Mouse (Mus musculus): Measurements from ENCODE around the gene Trim2. TPM values are rescaled to one million over a fixed set of nuclear protein-coding genes. Genes with fewer than 3 reads are reported as not detected.

Gene Trim2
- 3.2 TPM for polyA plus RNA-seq (2012; fragmentation: generic; extraction: Trizol)

- Histone ChIP-seq H3K4me2 (ENCODE audit: low read depth) (no peak within 1 kb of the TSS), H3ac (ENCODE audit: control insufficient read depth, insufficient read length) (no peak within 1 kb of the TSS), H3K36me3 (ENCODE audit: control insufficient read depth, insufficient read depth) (no peaks in the 10 kb centered on the region), H3K27me3 (ENCODE audit: control insufficient read depth, insufficient read depth, insufficient read length) (no peaks in the 10 kb centered on the region), H3K4me3 (no peak within 1 kb of the TSS), H3K79me2 (ENCODE audit: control insufficient read depth, insufficient read depth) (no peaks in the 10 kb centered on the region)
- TF ChIP-seq MYOD1 (IDR thresholded peaks at IDR 0.05; ENCODE audit: control insufficient read depth in 1 of 3, insufficient read length in 2 of 3, low read depth in 2 of 3) (no peak), REST (IDR thresholded peaks at IDR 0.05; ENCODE audit: insufficient read depth, insufficient read length) (no peak), POLR2AphosphoS2 (IDR thresholded peaks at IDR 0.05; ENCODE audit: insufficient read length, low read depth) (no peak), TCF3 (IDR thresholded peaks at IDR 0.05; ENCODE audit: insufficient read length, low read depth) (no peak), E2F4 (IDR thresholded peaks at IDR 0.05; ENCODE audit: insufficient read depth) (no peak), MAX (IDR thresholded peaks at IDR 0.05; ENCODE audit: low read depth) (no peak), POLR2A (IDR thresholded peaks at IDR 0.05; ENCODE audit: insufficient read length, low read depth) (no peak), SRF (IDR thresholded peaks at IDR 0.05; ENCODE audit: control insufficient read depth, insufficient read length, low read depth) (no peak), TCF12 (IDR thresholded peaks at IDR 0.05; ENCODE audit: insufficient read depth, poor library complexity, severe bottlenecking) (no peak), MYOG (IDR thresholded peaks at IDR 0.05; ENCODE audit: control insufficient read depth in 1 of 3, insufficient read depth in 1 of 3, insufficient read length in 2 of 3, low read depth in 2 of 3) (no peak), USF1 (IDR thresholded peaks at IDR 0.05; ENCODE audit: low read depth) (no peak), CEBPB (IDR thresholded peaks at IDR 0.05; ENCODE audit: insufficient read depth, poor library complexity, severe bottlenecking) (no peak)
These were observed at the start of gene Trim2 for GRCm38 (mm10) chr3:84306777-84307176. Gene Trim2 (minus strand): TSS chr3:84306877.

GRCm38 (mm10) chr3:84355930-84356689 lies 49.4 kb upstream of the Trim2 start:
- Histone ChIP-seq H3K79me2 (ENCODE audit: control insufficient read depth, insufficient read depth) (no peaks in the 10 kb centered on the region), H3K4me2 (ENCODE audit: low read depth) (no peak overlapping the region), H3K27me3 (ENCODE audit: control insufficient read depth, insufficient read depth, insufficient read length) (no peaks in the 10 kb centered on the region), H3K4me3 (no peak overlapping the region), H3K36me3 (ENCODE audit: control insufficient read depth, insufficient read depth) (no peaks in the 10 kb centered on the region), H3ac (ENCODE audit: control insufficient read depth, insufficient read length) (no peak overlapping the region)
- TF ChIP-seq USF1 (IDR thresholded peaks at IDR 0.05; ENCODE audit: low read depth) (no peak), POLR2A (IDR thresholded peaks at IDR 0.05; ENCODE audit: insufficient read length, low read depth) (no peak), MAX (IDR thresholded peaks at IDR 0.05; ENCODE audit: low read depth) (no peak), MYOD1 (IDR thresholded peaks at IDR 0.05; ENCODE audit: control insufficient read depth in 1 of 3, insufficient read length in 2 of 3, low read depth in 2 of 3) (no peak), TCF3 (IDR thresholded peaks at IDR 0.05; ENCODE audit: insufficient read length, low read depth) (no peak), REST (IDR thresholded peaks at IDR 0.05; ENCODE audit: insufficient read depth, insufficient read length) (no peak), TCF12 (IDR thresholded peaks at IDR 0.05; ENCODE audit: insufficient read depth, poor library complexity, severe bottlenecking) (no peak), E2F4 (IDR thresholded peaks at IDR 0.05; ENCODE audit: insufficient read depth) (no peak), SRF (IDR thresholded peaks at IDR 0.05; ENCODE audit: control insufficient read depth, insufficient read length, low read depth) (no peak)

DNA sequence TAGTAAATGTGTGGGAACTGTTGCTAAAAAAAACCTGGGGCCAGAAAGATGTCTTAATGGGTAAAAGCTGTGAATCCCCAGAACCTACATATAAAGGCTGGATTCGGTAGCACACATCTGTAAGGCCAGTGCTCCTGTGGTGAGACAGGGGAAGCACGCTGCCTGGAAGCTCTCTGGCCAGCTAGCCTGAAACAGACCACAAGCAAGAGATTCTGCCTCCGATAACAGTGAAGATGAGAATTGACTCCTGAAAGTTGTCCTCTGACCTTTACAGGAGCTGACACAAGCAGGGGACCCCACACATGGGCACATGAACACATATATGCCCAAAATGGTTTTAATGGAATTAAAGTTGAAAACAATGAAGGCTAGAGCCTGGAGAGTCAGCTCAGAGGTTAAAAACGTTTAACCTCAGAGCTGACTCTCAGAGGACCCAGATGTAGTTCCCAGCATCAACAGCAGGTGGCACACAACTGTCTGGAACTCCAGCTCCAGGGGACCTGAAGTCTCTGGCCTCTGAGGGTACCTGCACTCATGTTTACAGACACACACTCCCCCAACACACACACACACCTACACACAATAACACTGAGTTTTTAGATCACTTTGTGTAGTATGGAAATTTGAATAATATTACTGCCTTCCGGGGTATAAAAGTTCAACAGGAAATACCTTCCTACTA lies 45.8 kb upstream of the Trim2 start:
- no peak overlapping the region for H3ac ChIP-seq (ENCODE audit: control insufficient read depth, insufficient read length)
- no peaks in the 10 kb centered on the region for H3K27me3 ChIP-seq (ENCODE audit: control insufficient read depth, insufficient read depth, insufficient read length)
- no peak overlapping the region for H3K4me3 ChIP-seq
- no peak overlapping the region for H3K4me2 ChIP-seq (ENCODE audit: low read depth)
- TF ChIP-seq MYOD1 (IDR thresholded peaks at IDR 0.05; ENCODE audit: control insufficient read depth in 1 of 3, insufficient read length in 2 of 3, low read depth in 2 of 3) (no peak), TCF3 (IDR thresholded peaks at IDR 0.05; ENCODE audit: insufficient read length, low read depth) (no peak), MAX (IDR thresholded peaks at IDR 0.05; ENCODE audit: low read depth) (no peak), POLR2AphosphoS2 (IDR thresholded peaks at IDR 0.05; ENCODE audit: insufficient read length, low read depth) (no peak), SRF (IDR thresholded peaks at IDR 0.05; ENCODE audit: control insufficient read depth, insufficient read length, low read depth) (no peak), REST (IDR thresholded peaks at IDR 0.05; ENCODE audit: insufficient read depth, insufficient read length) (no peak), USF1 (IDR thresholded peaks at IDR 0.05; ENCODE audit: low read depth) (no peak), CEBPB (IDR thresholded peaks at IDR 0.05; ENCODE audit: insufficient read depth, poor library complexity, severe bottlenecking) (no peak), POLR2A (IDR thresholded peaks at IDR 0.05; ENCODE audit: insufficient read length, low read depth) (no peak), TCF12 (IDR thresholded peaks at IDR 0.05; ENCODE audit: insufficient read depth, poor library complexity, severe bottlenecking) (no peak), MYOG (IDR thresholded peaks at IDR 0.05; ENCODE audit: control insufficient read depth in 1 of 3, insufficient read depth in 1 of 3, insufficient read length in 2 of 3, low read depth in 2 of 3) (no peak), E2F4 (IDR thresholded peaks at IDR 0.05; ENCODE audit: insufficient read depth) (no peak)
- H3K79me2 ChIP-seq (ENCODE audit: control insufficient read depth, insufficient read depth): no peaks in the 10 kb centered on the region
- H3K36me3 ChIP-seq (ENCODE audit: control insufficient read depth, insufficient read depth): no peaks in the 10 kb centered on the region

- H3K36me3 ChIP-seq (ENCODE audit: control insufficient read depth, insufficient read depth): no peaks in the 10 kb centered on the region
- H3K4me2 ChIP-seq (ENCODE audit: low read depth): no peak overlapping the region
- H3K27me3 ChIP-seq (ENCODE audit: control insufficient read depth, insufficient read depth, insufficient read length): no peaks in the 10 kb centered on the region
- no peak for TF ChIP-seq MAX (IDR thresholded peaks at IDR 0.05; ENCODE audit: low read depth)
- no peak for TF ChIP-seq SRF (IDR thresholded peaks at IDR 0.05; ENCODE audit: control insufficient read depth, insufficient read length, low read depth)
- no peak for TF ChIP-seq POLR2A (IDR thresholded peaks at IDR 0.05; ENCODE audit: insufficient read length, low read depth)
- TF ChIP-seq USF1 (IDR thresholded peaks at IDR 0.05; ENCODE audit: low read depth): no peak
- TF ChIP-seq CEBPB (IDR thresholded peaks at IDR 0.05; ENCODE audit: insufficient read depth, poor library complexity, severe bottlenecking): no peak
- no peak overlapping the region for H3K4me3 ChIP-seq
- H3ac ChIP-seq (ENCODE audit: control insufficient read depth, insufficient read length): no peak overlapping the region
- H3K79me2 ChIP-seq (ENCODE audit: control insufficient read depth, insufficient read depth): no peaks in the 10 kb centered on the region
These were observed 43.6 kb upstream of the Trim2 start for GRCm38 (mm10) chr3:84350311-84350710.

Data from myocyte (in vitro differentiated cells).